Mouse (Mus musculus) spleen, adult 2 months (tissue): ENCODE results near the gene Mdga2. TPM values are rescaled to one million over a fixed set of nuclear protein-coding genes. Genes with fewer than 3 reads are reported as not detected.

Experiments used
- DNase-seq, 2 experiments: peaks; one replicate each; pipeline versions ENCODE4 v3.0.0 to v3.0.0-alpha.2; 2012 to 2021; ENCODE audit warnings: low spot score in 2 of 2, low read depth in 1 of 2
- H3K27ac ChIP-seq: fragments of 200-500 bp; 2 replicates; pipeline ENCODE4 v1.5.1; 2012; ENCODE audit warnings: low read length, inconsistent platforms; ENCODE audit not compliant: insufficient read depth
- H3K27me3 ChIP-seq: fragments of 200-500 bp; 2 replicates; pipeline ENCODE4 v1.6.1; 2012; ENCODE audit warnings: mild to moderate bottlenecking, moderate library complexity, low read length, inconsistent platforms; ENCODE audit not compliant: control insufficient read depth, insufficient read depth
- H3K36me3 ChIP-seq: fragments of 200-500 bp; 2 replicates; pipeline ENCODE4 v1.6.1; 2012; ENCODE audit warnings: mild to moderate bottlenecking, low read length, inconsistent platforms; ENCODE audit not compliant: control insufficient read depth, insufficient read depth
- H3K4me1 ChIP-seq: fragments of 200-500 bp; 2 replicates; pipeline ENCODE4 v1.6.1; 2011; ENCODE audit warnings: inconsistent platforms; ENCODE audit not compliant: control insufficient read depth, insufficient read depth, insufficient read length
- H3K4me3 ChIP-seq: fragments of 200-500 bp; 2 replicates; pipeline ENCODE4 v1.5.1; 2011; ENCODE audit warnings: mild to moderate bottlenecking, inconsistent platforms; ENCODE audit not compliant: insufficient read depth, insufficient read length; ENCODE audit errors: extremely low read depth
- CTCF ChIP-seq: fragments of 200-500 bp; IDR thresholded peaks from 2 replicates; pipeline ENCODE4 v1.5.1; 2011; ENCODE audit warnings: mild to moderate bottlenecking, inconsistent platforms; ENCODE audit not compliant: insufficient read depth, insufficient read length, insufficient replicate concordance; ENCODE audit errors: extremely low read depth
- POLR2A ChIP-seq: fragments of 200-500 bp; IDR thresholded peaks from 2 replicates; pipeline ENCODE4 v1.6.1; 2011; ENCODE audit warnings: low read depth, low read length, inconsistent platforms
- WGBS: fragments of 180-500 bp; shearing (Covaris S2); methylation state at CpG from one replicate; pipeline ENCODE4 v1.1.7; 2018; 5-methylcytosine and 5-hydroxymethylcytosine counted together
- polyA plus RNA-seq: library from polyadenylated mRNA; depleted of rRNA; stranded (reverse); fragments of >200 nt; gene quantifications from 2 replicates; pipeline ENCODE4 v1.2.3, GENCODE M21; 2012

Mdga2 gene
- polyA plus RNA-seq, 1 experiment: 0.04 TPM

- no peaks in the 10 kb centered on the region for H3K27me3 ChIP-seq
- TF ChIP-seq CTCF: no peak
- no peak; the same call in 1 of the 2 replicates for TF ChIP-seq POLR2A
- DNase-seq: peak in 1 of 2 experiments; percentile 45
- no peaks in the 10 kb centered on the region for H3K36me3 ChIP-seq
- no peaks in the 10 kb centered on the region for H3K4me1 ChIP-seq
- H3K27ac ChIP-seq: no peak overlapping the region
- H3K4me3 ChIP-seq: no peak overlapping the region
- WGBS: 57% methylated on average over 19 of the region's 19 CpGs
Measured at GRCm38 (mm10) chr12:67059136-67060014, 163.0 kb downstream of the Mdga2 start.

- no peaks in the 10 kb centered on the region for H3K27me3 ChIP-seq
- DNase-seq: no peak
- 88% methylated on average over 3 of the region's 3 CpGs for WGBS
- no peak overlapping the region for H3K27ac ChIP-seq
- H3K36me3 ChIP-seq: no peaks in the 10 kb centered on the region
- no peaks in the 10 kb centered on the region for H3K4me1 ChIP-seq
- H3K4me3 ChIP-seq: no peak overlapping the region
- TF ChIP-seq POLR2A (no peak), CTCF (no peak)
Measured at GRCm38 (mm10) chr12:67056621-67057020, 165.7 kb downstream of the Mdga2 start.

- Histone ChIP-seq H3K4me1 (no peaks in the 10 kb centered on the region), H3K27ac (no peak overlapping the region), H3K4me3 (no peak overlapping the region), H3K36me3 (no peaks in the 10 kb centered on the region), H3K27me3 (no peaks in the 10 kb centered on the region)
- no peak for DNase-seq
- WGBS: 81% methylated on average over 8 of the region's 8 CpGs
- TF ChIP-seq POLR2A (no peak), CTCF (no peak)
Measured at GRCm38 (mm10) chr12:67045099-67045750, 177.1 kb downstream of the Mdga2 start.

- WGBS: 85% methylated on average over 4 of the region's 4 CpGs
- no peaks in the 10 kb centered on the region for H3K36me3 ChIP-seq
- no peaks in the 10 kb centered on the region for H3K27me3 ChIP-seq
- H3K4me3 ChIP-seq: no peak overlapping the region
- no peak overlapping the region for H3K27ac ChIP-seq
- DNase-seq: no peak
- no peak for TF ChIP-seq CTCF
- no peak for TF ChIP-seq POLR2A
- H3K4me1 ChIP-seq: no peaks in the 10 kb centered on the region
Measured at GRCm38 (mm10) chr12:67041865-67042264, 180.5 kb downstream of the Mdga2 start.

- Histone ChIP-seq H3K4me3 (no peak overlapping the region), H3K4me1 (no peaks in the 10 kb centered on the region), H3K27ac (no peak overlapping the region), H3K36me3 (no peaks in the 10 kb centered on the region), H3K27me3 (no peaks in the 10 kb centered on the region)
- TF ChIP-seq POLR2A (no peak), CTCF (no peak)
- no peak for DNase-seq
- WGBS: 86% methylated on average over 15 of the region's 15 CpGs
Measured at GRCm38 (mm10) chr12:67035509-67036261, 186.7 kb downstream of the Mdga2 start.

- H3K27me3 ChIP-seq: no peaks in the 10 kb centered on the region
- WGBS: 83% methylated on average over 3 of the region's 3 CpGs
- TF ChIP-seq POLR2A (no peak), CTCF (no peak)
- no peak overlapping the region for H3K4me3 ChIP-seq
- H3K27ac ChIP-seq: no peak overlapping the region
- no peaks in the 10 kb centered on the region for H3K4me1 ChIP-seq
- no peaks in the 10 kb centered on the region for H3K36me3 ChIP-seq
- no peak for DNase-seq
Measured at GRCm38 (mm10) chr12:67017192-67017591, 205.2 kb downstream of the Mdga2 start.
